Mouse (Mus musculus): Measurements from ENCODE around the gene Cntnap2.
A peak's percentile ranks its signal among the peaks of the same experiment; 100 is the strongest.
"Not testable (repeated sequence)": the region's sequence is repeated elsewhere in the genome, so short reads cannot be mapped to it uniquely, and the experiment has no call there.

The Cntnap2 gene

DNA sequence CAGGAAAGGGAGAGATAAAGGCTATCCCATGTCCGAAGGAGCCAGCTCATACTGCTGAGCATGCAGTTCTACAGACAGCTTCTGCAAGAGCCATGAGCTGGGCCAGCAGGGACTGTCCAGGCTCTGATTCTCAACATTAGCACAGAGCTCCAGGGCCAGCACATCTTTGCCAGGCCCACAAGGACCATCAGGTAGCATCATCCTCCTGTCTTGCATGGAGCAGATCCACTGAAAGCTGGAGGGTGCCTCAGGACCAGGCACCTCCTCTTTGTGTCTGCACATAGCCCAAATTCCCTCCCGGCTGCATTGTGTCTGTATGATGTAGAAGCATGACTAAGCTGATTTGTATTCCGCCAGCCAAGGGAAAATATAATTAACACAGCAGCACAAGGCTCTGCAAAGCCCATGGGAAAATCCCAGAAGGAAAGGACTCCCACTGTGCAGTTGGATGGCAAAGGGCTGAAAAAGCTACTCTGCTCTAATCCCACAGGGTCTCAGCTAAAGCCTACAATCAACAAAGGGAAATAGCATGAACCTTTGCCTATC is 2180.3 kb downstream of the Cntnap2 start:
- DNase-seq (ENCODE audit: low read depth, low spot score), result peak; percentile 53

DNA sequence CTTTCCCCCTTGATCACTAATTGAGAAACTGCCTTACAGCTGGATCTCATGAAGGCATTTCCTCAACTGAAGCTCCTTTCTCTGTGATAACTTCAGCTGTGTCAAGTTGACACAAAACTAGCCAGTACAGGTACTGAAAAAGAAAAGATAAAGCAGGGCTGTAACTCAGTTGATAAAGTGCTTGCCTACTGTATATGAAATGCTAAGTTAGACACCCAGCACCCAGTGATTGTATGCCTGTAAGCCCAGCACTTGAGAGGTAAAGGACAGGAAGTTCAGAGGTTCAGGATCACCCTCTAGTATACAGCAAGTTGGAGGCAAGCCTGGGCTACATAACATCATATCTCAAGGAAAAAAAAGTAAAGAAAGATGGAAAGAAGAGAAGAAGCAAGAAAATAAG is 2182.2 kb downstream of the Cntnap2 start:
- DNase-seq (ENCODE audit: low read depth, low spot score), result no peak

DNA sequence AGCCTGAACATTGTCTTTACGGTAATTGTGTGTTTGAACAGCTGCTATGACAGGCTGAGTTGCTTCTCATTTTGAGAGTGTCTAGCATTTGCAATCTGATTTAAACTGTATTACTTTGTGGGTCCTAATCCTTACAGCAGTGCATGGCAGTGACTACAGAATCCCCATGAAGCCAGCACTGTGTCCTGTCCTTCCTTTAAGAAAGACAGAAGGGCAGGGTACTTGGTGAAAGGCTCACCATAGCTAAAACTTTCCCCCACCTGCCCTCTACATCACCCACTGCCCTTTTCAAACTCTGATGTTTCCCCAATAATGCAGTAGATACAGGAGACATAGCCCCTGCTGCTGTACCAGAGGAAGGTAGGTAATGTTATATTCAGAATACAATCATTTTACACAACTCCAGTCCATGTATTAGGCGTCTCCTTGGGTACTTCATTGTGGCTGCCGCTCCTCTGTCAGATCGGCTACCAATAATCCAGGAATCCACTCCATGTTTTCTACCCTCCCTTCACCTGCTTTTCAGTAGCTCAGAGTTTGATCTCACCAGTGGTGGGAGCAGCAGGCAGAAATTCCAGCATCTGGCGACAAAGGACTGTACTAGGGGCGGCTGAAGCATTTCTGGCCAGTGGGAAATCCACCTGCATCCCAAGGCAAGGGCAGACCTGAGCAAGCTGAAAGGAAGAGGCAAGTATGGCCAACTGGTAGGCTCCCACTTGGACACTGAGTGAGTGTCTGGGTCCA is 2184.9 kb downstream of the Cntnap2 start:
- DNase-seq (ENCODE audit: low read depth, low spot score), result no peak

DNA sequence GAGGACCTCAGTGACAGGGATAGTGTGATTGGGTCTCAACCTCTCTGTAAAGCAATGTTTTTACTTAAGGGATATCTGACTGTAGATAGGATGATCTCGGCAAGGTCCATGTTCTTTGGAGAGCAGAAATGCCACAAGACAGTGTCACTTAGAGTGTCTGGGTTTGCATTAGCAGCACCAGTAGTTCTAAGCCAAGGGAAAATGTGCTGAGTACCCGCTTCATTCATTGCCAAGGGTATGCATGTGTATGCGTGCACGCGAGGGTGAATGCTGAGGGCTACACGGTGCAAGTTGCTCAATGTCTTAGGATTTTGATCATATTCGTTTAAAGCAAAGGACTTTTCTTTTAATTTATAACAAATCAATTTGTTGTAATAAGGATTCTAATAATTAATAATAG is 2185.5 kb downstream of the Cntnap2 start:
- DNase-seq (ENCODE audit: low read depth, low spot score), result no peak

DNA sequence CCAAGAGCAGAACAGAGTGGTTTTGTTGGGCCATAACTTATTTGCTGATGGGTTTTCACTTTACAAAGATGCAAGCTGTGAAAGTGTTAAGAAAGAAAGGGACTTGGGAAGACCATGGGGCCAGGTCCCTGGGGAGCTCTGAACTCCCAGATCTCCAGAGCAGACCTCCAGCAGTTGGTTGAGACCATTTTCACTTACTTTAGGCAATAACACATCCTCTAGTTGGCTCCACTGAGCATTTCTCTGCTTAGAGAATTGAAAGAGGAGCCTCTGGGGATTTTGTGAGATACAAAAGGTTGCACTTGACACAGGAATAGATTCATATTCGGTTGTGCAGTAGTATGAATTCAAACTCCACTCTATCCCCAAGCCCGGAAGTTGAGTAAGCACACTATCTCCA is 2196.1 kb downstream of the Cntnap2 start:
- peak; percentile 16 for DNase-seq (ENCODE audit: low read depth, low spot score)

DNA sequence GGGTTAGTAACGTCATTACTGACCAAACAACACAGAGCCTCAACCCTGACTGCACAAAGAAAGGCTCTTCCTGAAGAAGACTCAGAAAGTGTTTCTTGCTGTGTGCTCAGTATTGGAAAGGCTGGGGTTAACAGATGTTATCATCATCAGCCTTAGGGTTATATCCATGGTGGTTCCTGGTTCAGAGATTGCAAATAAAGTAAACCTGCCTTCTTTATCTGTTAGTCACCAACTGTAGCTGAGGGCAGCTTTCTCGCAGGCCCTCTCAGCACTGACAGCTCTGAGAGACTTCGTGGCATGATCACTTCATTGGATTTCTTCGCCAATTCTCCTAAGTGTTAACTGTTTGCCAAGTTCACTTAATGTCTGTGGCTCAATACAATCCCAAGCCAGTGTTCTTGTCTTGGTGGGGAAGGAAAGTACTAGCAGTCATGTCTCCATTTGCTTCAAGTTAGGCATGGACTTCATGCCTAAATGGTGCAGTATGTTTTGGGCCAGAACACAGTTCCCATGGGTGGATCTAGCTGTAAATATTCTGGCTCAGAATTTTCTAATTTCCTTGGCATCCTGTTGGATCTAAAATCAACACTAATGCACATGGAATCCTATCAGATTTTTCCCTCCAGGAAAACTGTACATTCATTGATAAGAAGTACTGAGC is 2197.2 kb downstream of the Cntnap2 start:
- DNase-seq (ENCODE audit: low read depth, low spot score), result no peak

DNA sequence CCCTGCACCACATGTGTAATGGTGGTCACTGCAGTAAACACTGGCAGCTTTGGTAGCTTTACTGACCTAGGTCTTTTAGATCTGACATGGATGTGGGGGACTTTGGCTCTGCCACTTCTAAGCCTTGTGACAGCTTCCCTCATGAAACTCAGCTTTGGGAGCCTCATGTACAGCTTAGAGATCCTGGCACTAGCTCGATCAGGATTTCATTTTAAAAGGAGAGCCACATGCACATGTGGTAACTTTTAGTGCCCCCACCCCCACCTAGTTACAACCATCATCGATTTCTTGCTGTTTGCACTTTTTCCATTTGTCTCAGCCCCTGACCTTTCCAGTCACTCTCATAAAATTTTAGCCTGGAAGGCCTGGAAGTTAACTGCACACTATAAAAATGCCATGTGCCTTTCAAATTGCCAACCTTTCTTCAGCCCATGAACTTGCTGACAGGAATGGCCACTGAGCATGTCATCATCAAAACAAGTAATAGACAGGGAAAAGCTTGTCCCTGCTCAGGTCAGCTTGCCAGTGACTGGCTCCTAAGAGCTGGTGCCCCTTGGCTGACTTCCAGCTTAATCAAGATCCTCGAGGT is 2197.9 kb downstream of the Cntnap2 start:
- DNase-seq (ENCODE audit: low read depth, low spot score), result no peak

DNA sequence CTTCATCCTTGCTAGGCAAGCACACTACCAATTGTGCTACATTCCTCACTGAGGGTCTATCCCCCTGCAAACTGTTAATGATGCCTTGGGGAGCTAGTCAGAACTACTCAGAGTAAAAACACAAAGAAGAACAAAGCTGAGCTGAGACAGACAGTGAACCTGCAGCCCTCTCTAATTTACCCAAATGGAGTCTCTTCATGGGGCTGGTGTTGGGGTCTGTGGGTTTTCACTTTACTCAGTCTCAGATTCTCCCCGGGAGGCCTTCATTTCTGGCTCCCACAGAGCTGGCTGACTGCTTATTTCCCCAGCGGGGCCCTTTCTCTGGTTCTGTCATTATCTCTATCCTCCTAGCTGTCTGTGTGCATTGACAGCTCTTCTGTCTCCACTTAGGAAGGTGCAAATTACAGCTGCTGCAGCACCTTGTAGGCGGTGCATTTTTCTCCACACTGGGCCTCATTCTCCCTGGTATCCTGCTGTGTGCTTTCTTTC is 2200.5 kb downstream of the Cntnap2 start:
- no peak for DNase-seq (ENCODE audit: low read depth, low spot score)

DNA sequence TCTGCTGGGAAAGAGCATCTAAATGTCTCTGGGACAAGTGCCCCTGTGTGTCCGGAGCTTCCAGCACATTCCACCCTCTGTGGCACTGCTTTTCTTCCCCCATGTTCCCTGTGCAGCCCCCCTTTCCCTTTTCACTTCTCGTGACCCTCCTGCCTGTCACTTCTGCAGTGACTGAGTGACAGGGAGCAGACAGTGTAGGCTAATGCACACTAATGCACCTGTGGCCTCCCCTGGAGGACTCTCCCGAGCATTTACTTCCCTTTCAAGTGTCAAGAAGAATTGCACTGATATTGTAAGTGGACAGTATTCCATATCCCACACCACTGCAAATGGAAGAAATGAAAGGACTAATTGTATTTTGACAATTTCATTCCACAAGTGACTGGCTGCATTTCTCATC is 2208.1 kb downstream of the Cntnap2 start:
- DNase-seq (ENCODE audit: low read depth, low spot score), result no peak

DNA sequence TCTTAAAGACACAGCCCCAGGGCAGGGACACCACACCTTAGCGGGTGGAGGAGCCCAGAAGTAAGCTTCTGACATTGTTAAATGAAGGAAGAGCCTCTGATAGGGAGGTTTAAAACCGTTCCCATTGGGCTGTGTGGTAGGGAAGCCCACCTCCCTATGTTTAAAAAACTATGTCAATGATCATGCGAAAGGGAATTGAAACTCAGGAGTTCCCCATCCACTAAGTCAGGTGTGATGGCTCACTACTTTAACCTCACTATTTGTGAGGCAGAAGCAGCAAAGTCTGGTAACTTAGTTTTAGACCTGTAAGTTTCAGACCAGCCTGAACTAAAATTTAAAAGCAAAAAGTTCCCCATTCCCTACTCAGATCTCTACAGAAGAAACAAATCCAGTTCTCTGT is 2210.3 kb downstream of the Cntnap2 start:
- no peak for DNase-seq (ENCODE audit: low read depth, low spot score)

DNA sequence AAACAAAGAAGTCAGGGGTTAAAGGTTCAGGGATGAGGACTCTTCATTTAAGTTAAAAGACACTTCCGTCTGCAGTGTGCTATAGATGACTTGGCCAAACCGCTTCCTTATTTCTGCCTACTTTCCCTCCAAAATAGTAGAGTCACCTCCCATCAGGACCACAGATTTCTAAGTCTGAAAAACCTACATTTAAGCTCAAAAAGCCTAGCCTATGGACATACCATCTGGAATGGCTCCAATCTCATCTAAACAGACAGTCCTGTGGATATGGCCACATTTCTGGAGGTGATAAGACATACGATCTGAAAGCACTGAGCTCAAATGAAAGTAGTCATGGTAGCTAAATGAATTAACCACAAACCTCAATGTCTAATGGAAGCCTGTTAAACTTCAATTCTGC is 2212.4 kb downstream of the Cntnap2 start:
- DNase-seq (ENCODE audit: low read depth, low spot score), result no peak

DNA sequence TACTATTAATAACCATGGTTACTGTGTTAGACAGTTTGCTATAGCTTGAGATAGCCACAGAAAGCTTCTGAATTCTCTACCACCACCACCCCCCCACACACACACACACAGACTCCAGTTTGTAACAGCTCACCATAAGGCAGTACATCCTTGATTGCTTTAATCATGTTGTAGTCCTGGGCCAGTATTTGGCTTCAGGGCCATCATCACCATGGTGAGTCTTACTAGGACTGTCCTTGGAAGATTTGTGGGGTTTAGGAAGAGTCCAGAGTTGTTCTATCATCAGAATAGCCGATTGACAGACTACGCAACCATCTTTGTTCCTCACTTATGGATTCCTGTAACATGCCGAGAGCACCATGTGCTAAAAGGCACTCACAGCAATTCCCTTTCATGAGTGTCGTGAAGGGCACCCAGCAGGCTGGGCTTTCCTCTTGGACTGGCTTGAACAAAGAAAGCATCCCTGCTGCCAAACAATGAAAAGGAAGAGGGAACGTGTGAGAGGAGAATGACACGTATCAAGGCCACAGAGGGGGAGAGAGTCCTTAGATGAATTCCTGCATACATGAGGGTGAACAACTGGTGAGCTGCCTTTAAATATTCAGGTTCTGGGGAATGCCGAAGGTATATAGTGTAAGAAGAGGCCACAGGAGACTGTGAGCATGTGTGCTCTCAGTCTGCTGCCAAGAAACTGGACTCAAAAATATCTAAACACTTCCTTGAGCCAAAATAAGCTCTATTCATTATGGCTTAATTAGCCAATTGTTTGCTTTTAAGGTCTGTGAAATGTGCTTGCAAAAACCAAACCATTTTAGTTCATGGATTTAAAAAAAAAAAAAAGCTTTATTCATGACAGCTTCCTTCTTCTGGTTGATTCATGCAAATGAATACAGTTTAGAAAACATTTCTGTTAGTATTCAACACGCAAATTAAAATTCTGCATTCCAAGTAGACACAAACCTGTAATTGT is 2213.7 kb downstream of the Cntnap2 start:
- no peak for DNase-seq (ENCODE audit: low read depth, low spot score)

DNA sequence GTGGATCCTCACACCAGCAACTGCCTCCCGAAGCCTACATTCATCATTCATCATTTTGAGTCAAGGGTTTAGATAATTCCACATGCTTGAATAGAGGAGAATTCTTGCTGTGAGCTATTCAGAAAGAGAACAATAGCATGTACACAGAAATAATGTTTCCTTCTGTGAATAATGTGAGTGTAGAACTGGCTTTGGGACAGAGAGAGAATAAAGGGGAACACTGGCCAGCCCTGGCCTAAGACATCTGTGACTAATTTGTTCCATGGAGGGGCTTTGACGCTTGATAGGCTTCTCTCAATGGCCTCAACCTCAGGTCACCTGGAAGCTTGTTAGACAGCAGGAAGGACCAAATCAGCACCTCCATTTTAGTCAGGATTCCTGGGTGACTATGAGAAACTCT is 2215.9 kb downstream of the Cntnap2 start:
- no peak for DNase-seq (ENCODE audit: low read depth, low spot score)

DNA sequence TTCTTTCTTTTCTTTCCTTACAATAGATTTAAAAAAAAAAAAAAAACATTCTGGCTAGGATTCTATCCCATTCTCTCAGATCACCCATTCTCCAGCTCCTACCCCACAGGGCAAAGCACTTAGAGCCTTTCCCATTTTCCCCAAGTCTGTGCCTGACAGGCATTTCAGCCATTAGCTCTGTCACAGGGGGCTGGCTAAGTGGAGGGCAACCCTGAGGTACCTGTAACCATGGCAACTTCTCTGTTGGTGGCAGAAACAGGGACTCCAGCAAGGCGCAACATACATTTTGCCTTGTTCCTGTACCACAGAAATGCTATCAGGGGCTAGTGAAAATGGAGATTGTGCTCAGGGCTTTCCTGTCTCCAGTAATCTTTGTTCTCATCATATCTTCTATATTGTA is 2220.0 kb downstream of the Cntnap2 start:
- DNase-seq (ENCODE audit: low read depth, low spot score), result no peak

DNA sequence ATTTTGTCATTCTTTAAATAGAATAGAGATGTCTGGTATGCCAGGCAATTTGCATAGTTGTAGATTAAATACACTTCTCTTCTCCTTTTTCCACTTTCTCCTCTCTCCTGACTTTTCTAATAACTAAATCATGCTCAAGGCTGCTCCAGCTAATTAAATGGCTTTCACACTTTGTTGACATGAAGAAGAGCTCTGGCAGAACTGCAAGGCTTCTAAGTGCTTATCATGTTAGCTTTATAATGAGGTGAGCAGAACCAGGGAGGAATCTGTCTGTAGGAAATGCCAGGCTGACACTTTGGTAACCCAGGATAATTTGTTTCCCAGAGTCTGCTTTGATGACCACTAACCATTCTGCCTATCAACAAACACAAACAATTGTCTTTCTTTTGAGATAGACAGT is 2222.4 kb downstream of the Cntnap2 start:
- no peak for DNase-seq (ENCODE audit: low read depth, low spot score)

DNA sequence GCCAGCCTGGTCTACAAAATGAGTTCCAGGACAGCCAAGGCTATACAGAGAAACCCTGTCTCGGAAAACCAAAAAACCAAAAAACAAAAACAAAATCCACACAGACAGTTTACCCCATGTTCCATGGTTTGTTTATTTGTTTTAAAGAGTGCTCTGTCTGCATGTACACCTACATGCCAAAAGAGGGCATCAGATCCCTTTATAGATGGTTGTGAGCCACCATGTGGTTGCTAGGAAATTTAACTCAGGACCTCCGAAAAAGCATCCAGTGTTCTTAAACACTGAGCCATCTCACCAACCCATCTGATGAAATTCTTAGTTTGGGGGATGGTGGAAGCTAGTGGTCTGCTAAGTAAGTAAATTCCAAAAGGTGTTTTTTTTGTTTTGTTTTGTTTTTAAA is 2225.6 kb downstream of the Cntnap2 start:
- DNase-seq (ENCODE audit: low read depth, low spot score), result peak; percentile 33

DNA sequence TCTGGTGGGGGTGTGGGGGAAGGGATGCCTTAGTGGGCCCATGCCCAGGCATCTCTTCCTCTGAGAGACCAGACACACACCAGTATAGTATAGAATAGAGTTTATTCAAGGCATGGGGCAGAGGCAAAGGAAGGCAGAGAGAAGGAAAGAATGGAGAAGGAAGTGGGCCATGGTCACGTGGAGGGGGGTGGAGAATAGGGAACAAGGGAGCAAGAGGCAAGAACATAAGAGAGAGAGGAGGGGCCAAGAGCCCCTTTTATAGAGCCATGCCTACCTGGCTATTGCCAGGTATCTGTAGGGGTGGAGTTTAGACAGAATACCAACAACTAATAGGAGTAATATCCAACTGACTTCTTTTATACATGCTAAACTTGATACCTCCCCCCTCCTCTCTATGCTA is 2226.6 kb downstream of the Cntnap2 start:
- no peak for DNase-seq (ENCODE audit: low read depth, low spot score)

DNA sequence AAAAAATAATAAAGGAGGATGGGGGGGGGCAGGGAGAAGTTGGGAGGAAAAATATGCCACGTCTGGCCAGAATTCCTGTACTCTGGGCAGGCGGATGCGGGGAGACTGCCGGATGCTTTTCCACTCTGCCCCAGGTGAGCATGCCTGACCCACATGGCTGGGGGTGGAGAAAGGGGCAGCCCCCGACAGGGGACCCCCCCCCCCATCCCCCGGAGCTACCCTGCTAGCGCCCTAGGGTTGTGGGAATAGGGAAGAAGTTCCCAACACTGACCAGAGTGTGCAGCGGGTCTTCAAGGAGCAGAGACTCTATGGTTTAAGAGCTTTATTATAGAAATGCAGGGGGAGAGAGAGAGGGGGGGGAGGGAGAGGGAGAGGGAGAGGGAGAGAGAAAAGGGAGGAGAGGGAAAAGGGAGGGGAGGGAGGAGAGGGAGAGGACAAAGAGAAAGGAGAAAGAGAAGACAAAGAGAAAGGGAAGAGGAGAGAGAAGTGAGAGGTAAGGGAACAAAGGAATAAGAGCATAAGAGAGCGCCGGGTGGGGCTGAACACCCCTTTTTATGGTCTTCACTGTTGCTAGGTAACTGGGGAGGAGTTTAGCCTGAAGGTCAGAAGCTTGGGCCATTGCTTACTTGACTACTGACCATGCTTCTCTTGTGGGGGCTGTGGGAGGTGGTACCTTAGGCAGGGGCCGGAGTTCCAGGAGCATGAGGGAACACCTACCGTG is 2227.2 kb downstream of the Cntnap2 start:
- DNase-seq (ENCODE audit: low read depth, low spot score), result not testable (repeated sequence)

DNA sequence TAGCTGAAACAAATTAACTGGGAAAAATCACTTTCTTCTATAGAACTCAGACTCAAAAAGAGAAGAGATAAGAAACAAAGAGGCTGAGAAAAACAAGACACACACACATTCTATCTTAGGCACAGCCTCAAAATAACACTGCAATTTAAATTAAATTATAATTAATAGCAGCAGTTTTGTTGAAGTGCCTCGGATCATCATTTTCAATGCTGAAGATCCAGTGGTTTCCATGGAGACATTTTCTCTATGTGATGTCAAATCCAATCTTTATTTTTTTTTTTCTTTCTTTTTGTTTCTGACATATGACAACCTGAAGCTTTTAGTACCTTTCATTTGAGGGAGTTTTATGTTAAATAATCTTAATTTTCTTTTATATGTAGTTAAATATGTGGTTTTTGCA is 2228.6 kb downstream of the Cntnap2 start:
- no peak for DNase-seq (ENCODE audit: low read depth, low spot score)

DNA sequence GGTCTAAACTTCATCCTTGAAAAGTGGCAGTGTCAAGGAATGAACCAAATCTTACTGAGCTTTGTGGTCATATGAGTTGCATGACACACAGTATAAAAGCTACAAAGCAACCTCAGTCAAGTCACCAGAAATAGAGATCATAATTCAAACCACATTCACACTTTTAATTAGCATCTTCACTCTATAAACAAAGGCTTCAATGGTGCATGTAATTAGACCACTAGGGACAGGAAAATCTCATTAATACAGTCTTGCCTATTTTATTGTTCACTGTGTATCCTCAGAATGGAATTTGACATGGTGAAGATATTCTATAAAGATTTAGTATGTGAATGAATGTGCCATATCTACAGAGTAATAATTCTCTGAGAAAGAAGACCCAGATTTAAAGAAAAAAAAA is 2232.8 kb downstream of the Cntnap2 start:
- DNase-seq (ENCODE audit: low read depth, low spot score), result no peak

DNA sequence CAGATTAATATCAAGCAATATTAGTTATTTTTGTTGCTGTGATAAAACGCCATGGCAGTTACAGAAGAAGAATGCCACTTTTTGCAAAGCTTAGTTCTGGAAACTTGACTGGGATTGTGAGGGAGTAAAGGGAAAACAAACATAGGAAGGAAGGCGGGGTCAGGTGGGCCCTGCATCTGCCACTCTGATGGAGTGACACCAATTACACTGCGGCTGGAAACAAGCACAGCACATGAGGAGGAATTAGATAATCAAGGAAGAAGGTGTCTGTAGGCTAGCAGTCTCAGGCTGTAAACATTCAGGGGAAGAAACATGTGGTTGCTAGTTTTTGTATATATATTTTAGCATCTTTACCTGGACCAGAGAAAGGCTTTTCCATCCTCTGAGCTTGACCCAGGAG is 2233.3 kb downstream of the Cntnap2 start:
- no peak for DNase-seq (ENCODE audit: low read depth, low spot score)

Measured in 3T3-L1 (cell line).